Mouse (Mus musculus): Measurements from ENCODE around the gene Tspoap1.

- TF ChIP-seq POLR2A (IDR thresholded peaks at IDR 0.05; ENCODE audit: insufficient read depth, low read depth, low read length), result no peak
- TF ChIP-seq CTCF (IDR thresholded peaks at IDR 0.05; ENCODE audit: insufficient read depth, low read depth, low read length), result no peak
Measured at GRCm38 (mm10) chr11:87727021-87727420, 33.3 kb upstream of the Tspoap1 start.

Data from olfactory bulb, adult 2 months (tissue).